Mouse (Mus musculus) G1E-ER4 (cell line): ENCODE results near the gene Slit3. TPM values are rescaled to one million over a fixed set of nuclear protein-coding genes. Genes with fewer than 3 reads are reported as not detected.

Source experiments
- GATA1 ChIP-seq: IDR thresholded peaks from one replicate; pipeline ENCODE4 v1.8.0; 2012; ENCODE audit warnings: low read length, inconsistent platforms
- polyA plus RNA-seq: library from polyadenylated mRNA; stranded (reverse); fragments of >175 nt; gene quantifications from 2 replicates; pipeline ENCODE4 v1.2.3, GENCODE M21; 2012

The Slit3 gene
- polyA plus RNA-seq, 1 experiment: not detected

- TF ChIP-seq GATA1: no peak
These were observed 423.4 kb downstream of the Slit3 start for GRCm38 (mm10) chr11:35544112-35545064.

- TF ChIP-seq GATA1: no peak
These were observed 425.2 kb downstream of the Slit3 start for GRCm38 (mm10) chr11:35546081-35546822.

- no peak for TF ChIP-seq GATA1
These were observed 429.0 kb downstream of the Slit3 start for GRCm38 (mm10) chr11:35550036-35550435.

- no peak for TF ChIP-seq GATA1
These were observed 435.2 kb downstream of the Slit3 start for GRCm38 (mm10) chr11:35556192-35556591.

- TF ChIP-seq GATA1: no peak
These were observed 436.5 kb downstream of the Slit3 start for GRCm38 (mm10) chr11:35557476-35557875.

GRCm38 (mm10) chr11:35558311-35558710 is 437.3 kb downstream of the Slit3 start:
- TF ChIP-seq GATA1: no peak

- TF ChIP-seq GATA1: no peak
These were observed 438.4 kb downstream of the Slit3 start for GRCm38 (mm10) chr11:35559386-35559785.

GRCm38 (mm10) chr11:35561760-35562159 is 440.7 kb downstream of the Slit3 start:
- no peak for TF ChIP-seq GATA1

GRCm38 (mm10) chr11:35565322-35565721 is 444.3 kb downstream of the Slit3 start:
- TF ChIP-seq GATA1: no peak

GRCm38 (mm10) chr11:35566686-35567085 is 445.7 kb downstream of the Slit3 start:
- no peak for TF ChIP-seq GATA1

- no peak for TF ChIP-seq GATA1
These were observed 448.3 kb downstream of the Slit3 start for GRCm38 (mm10) chr11:35569126-35569916.

- no peak for TF ChIP-seq GATA1
These were observed 448.9 kb downstream of the Slit3 start for GRCm38 (mm10) chr11:35569957-35570356.

- no peak for TF ChIP-seq GATA1
These were observed 450.9 kb downstream of the Slit3 start for GRCm38 (mm10) chr11:35571910-35572309.

- no peak for TF ChIP-seq GATA1
These were observed 457.8 kb downstream of the Slit3 start for GRCm38 (mm10) chr11:35578796-35579195.

- TF ChIP-seq GATA1: no peak
These were observed 461.6 kb downstream of the Slit3 start for GRCm38 (mm10) chr11:35582591-35582990.

GRCm38 (mm10) chr11:35583633-35584032 is 462.6 kb downstream of the Slit3 start:
- TF ChIP-seq GATA1: no peak
